Mouse (Mus musculus): ENCODE results near the gene Med12l. TPM values are rescaled to one million over a fixed set of nuclear protein-coding genes. Genes with fewer than 3 reads are reported as not detected.

The Med12l gene
- total RNA-seq, 4 experiments from 2014 or later = 6.1 to 9.3 (median 6.6) TPM

DNA sequence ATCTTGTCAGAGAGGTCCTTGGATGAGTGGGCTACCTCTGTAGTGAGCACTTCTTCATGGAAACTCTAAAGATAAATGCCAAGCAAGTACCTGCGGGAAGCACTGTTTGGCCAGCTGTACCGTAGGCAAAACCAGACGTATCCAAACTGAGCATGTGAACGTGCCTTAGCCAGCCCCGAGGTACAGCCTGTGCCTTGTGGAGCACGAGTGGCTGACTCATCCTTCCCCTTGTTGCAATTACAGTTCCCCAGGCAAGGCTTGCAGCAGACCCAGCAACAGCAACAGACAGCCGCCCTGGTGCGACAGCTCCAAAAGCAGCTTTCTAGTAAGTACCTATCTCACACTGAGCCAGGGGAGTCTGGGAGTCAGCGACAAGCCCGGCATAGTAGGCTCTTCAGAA, 307.0 kb downstream of the Med12l start:
- peak; percentile 42 for DNase-seq (ENCODE audit: low spot score)

DNA sequence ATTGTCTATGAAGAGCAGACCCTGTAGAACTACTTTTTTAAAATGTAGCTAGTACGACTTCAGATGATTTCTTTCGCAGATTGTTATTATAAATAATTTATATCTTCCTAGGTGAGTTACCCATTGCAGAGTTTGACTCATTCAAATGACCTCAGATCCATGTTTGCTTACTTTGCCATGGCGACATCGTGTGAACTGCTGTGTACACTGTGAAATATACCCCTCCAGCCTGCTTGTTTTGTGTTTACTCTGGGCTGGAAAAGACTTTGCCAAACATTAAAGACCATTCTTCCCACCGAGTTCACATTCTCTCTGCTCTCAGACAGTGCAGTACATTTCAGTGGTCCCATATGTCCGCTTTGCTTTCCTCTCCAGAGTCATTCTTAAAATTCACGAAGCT, 310.5 kb downstream of the Med12l start:
- DNase-seq (ENCODE audit: low spot score) = no peak

DNA sequence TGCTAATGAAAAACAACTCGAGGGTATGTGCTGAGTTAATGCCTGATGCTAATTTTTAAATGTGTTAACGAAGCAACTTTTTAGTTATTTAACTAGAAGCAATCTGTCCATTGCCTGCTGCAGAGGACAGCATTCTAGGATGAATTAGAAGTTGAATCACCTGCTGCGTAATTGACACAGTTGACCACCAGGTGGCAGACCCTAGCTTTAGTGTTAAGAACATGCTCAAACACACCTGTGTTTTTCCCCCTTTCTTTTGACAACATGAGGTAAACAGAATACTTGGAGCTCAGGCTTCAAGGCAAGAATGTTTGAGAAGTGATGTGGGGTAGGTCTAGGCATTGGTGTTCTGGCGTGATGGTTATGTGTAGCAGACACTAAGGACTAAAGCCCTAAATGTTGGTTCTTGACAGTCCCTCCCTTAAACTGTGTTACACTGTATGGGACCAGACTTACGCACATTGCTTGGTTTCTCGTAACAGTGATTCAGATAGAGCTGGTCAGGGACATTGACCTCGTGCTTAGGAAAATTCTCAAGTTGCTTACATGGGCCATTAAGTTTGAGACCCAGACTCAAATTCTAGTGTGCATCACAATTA, 315.8 kb downstream of the Med12l start:
- peak; percentile 29 for DNase-seq (ENCODE audit: low spot score)

DNA sequence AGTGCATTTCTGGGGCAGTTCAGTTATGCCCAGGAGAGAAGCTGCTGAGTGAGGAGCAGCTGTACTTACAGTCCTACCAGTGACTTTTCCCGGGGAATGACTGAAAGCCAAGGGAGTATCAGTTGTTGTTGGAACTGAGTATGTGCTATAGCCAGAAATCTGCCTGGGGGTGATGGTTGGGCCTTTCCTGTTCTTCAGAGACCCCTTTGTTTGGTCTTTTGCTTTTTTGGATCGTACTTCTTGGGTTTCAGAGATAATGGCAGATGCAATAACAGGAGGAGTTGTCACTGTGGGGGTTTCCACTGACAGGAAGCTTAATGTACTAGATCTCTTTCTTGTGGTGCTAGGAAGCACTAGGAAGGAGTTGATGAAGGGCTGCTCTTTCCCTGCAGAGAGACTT, 322.9 kb downstream of the Med12l start:
- no peak for DNase-seq (ENCODE audit: low spot score)

DNA sequence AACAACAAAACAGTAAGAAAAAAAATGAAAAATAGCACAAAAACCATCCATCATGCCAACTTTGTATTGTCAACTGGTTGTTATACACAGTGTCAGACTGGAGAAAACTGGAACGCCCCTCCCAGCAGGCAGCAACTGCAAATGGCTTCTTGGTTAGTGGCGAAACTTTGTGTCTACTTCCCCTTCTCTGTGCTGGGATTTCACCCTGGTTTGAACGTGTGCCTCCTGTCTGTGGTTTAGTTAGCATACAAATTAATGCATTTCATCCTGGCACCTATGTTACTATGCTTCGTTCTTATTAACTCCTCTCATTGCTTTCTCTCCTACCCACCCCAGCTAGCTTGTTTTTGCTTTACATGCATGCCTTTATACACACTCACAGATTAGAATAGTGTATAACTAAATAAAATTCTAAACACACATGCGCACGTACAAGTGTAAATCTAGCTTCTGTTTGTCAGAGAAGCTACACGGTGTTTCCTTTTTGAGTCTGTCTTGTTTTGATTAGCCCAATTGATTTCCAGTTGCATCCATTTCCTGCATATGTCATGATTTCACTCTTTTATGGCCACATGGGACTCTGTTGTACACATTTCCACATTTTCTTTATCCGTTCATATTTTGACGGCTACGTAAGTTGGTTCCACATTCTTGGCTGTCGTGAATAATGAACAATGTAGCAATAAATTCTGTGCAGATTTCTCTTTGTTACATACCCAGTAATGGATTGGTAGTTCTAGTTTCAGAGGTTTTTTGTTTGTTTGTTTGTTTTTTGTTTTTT, 336.2 kb downstream of the Med12l start:
- DNase-seq (ENCODE audit: low spot score) = no peak

DNA sequence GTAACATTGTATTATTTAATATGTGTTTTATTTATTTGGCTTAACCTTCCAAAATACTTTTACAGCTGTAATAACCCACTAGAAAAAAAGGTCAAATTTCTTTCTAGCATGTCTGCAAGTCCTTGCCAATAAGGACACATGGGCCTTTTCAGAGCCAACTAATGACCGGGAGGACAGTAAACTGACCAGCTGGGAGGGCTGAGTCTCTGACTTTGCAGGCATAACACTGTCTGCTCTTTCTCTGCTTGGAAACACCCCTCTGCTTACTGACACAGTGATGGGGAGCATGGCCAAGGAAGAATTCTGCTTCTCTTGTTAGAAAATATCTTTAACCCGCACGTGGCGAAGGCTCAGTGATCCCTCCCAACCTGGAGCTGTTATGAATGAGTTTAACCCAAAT, 337.4 kb downstream of the Med12l start:
- peak; percentile 70 for DNase-seq (ENCODE audit: low spot score)

DNA sequence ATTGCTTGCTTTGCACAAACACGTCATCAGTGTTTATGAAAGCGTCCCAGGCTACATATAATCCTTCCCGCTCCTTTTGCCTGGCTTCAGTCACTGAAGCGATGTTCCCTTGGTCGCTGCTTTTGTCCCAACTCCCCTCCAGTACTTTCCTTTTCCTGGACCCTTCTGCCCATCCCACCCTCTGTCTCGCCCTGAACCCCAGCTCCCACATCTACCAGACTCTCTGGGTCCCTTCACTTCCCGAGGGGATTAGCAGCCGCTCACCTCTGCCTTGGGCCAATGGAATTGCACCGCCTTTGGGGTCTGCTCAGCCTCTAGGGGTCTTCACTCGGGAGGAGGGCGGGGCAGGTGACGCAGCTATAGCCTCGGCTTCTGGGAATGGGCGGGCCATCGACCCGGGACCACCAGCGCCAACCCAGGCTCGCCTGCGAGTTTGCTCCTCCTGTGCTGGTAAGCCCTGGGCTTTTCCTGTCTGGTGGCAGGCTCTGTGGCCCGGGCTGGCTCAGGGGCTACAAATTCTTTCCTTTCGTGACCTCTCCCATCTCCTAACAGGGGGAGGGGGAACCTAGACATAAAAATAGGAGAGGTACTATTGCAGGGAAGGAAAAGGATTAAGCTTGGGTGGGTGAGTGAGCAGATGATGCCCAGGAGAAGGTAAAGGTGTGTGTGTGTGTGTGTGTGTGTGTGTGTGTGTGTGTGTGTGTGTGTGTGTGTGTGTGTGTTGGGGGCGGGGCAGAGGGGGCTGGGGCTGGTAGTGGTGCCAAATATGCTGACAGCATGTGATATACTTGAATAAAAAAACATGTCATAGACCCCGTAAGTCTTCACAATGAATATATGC, 338.7 kb downstream of the Med12l start, which contains the start of gene Igsf10:
TSS of gene Igsf10 (minus strand) at position 330 of the 841 bp plus-strand sequence.
- DNase-seq (ENCODE audit: low spot score) = peak; percentile 23

DNA sequence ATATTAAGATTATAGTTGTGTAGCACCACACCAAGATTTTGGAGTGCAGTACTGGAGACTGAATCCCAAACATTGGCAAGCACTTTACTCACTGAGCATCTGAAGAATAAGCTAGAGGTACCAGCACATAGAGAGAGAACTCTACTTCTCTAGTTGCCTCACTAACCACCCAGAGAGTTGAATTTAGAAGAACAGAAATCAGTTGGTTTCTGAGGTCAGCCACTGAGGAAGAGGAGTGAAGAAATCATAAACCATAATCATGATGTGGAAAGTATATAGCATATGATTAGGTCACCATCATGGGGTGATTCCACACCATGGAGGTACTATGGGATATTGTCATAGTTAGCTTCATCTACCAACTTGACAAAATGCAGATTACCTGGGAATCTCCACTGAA, 346.1 kb downstream of the Med12l start:
- no peak for DNase-seq (ENCODE audit: low spot score)

DNA sequence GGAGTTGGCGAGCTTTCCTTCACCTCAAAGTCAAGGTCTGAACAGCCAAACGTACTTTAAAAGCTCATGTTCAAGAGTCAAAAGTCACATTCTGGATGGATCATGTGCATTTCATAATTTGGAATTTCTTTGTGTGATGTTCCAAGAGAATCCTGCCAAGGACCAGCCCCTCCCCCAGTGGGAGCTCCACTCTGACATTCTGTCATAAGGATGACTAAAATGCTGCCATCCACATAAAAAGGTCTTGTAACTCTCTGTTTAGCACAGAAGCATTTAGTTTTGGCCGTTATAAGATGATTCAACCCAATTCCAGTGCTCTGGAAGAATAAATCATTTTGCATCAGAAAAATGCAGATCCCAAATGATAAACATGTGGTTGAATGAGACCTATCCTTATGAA, 348.5 kb downstream of the Med12l start:
- no peak for DNase-seq (ENCODE audit: low spot score)

DNA sequence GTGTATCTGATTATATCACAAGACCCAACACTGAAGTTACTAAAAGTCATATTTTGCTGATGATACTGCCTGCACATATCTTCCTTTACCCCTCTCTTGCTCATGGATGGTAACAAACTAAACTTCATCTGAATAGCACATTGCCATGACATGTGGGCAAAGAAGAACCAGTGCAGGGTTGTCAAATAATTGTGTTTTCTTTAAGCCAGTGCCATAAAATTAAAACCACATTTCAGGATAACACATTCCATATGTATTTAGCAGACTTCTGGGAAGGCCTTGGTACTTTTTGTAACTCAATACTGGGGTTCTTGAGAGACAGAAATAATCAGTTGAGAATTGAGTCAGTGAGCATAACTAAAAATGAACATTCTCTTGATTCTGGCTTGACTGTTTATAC, 354.5 kb downstream of the Med12l start:
- DNase-seq (ENCODE audit: low spot score) = no peak

DNA sequence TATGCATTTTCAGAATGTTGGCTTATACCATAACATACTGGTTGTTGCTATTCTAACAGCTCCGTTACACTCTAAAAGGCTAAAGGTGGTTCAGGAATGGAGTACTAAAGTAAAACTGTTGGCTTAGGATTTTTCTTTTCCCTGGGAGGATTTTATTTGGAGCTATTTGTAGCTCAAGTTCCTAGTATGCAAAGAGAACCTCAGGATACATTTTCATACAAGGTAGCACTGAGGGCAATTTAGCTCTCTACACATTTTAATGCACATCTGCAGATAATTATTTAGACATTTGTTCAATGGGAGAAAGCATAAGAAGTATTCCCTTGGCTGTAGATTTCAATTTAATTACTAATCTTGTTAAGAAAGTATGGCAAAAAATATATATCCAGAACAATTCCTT, 356.3 kb downstream of the Med12l start:
- DNase-seq (ENCODE audit: low spot score) = no peak

Other genes with a start within 250 kb of the Med12l start
- under 1 TPM; 0.12 to 0.57 (median 0.20) TPM for gene Mindy4b-ps, start 183.5 kb upstream of the Med12l start, total RNA-seq (2022)
- gene Clrn1, start 120.5 kb upstream of the Med12l start, total RNA-seq (2022) = not detected
- under 1 TPM in 2 of 4 experiments, not detected in 2; 0.13 to 0.23 TPM for gene Gpr171, start 96.0 kb downstream of the Med12l start, total RNA-seq (2022)
- gene P2ry14, start 147.8 kb downstream of the Med12l start, total RNA-seq (2022) = 1 to 10 TPM; 2.0 to 4.6 (median 2.9) TPM
- not detected for gene Gpr87, start 189.3 kb downstream of the Med12l start, total RNA-seq (2022)
- 1 to 10 TPM in 1 of 4 experiments, under 1 TPM in 3; 0.49 to 1.4 (median 0.76) TPM for gene P2ry13, start 205.1 kb downstream of the Med12l start, total RNA-seq (2022)

Measured in heart, adult 8-10 months (tissue).